Mouse (Mus musculus) hindbrain, embryonic 11.5 days (tissue): ENCODE measurements at regions not wholly inside any gene's neighbourhood (a gene's known extent, or its start where the extent isn't known, plus 50 kb on each side); places are given as distances from the start of the nearest gene placed in this dataset.

ENCODE experiments used
- ATAC-seq: fragments of 200-750 bp; cut with Nextera tagmentation; 2 replicates; pipeline ENCODE4 v1.8.0; 2017; ENCODE audit warnings: mild to moderate bottlenecking, moderate TSS enrichment, moderate library complexity; ENCODE audit not compliant: low FRiP score
- DNase-seq: peaks from one replicate; pipeline ENCODE4 v3.0.0-alpha.2; 2015; ENCODE audit warnings: low spot score
- H3K27ac ChIP-seq: fragments of 300-500 bp; sonication (generic); 2 replicates; pipeline ENCODE4 v1.5.1; 2014; ENCODE audit warnings: mild to moderate bottlenecking, low read depth, low read length
- H3K27me3 ChIP-seq: fragments of 300-500 bp; sonication (generic); 2 replicates; pipeline ENCODE4 v1.6.1; 2014; ENCODE audit warnings: mild to moderate bottlenecking, low read length, moderate library complexity, mixed read lengths; ENCODE audit not compliant: control insufficient read depth, insufficient read depth
- H3K36me3 ChIP-seq: fragments of 300-500 bp; sonication (generic); 2 replicates; pipeline ENCODE4 v1.6.1; 2014; ENCODE audit warnings: mild to moderate bottlenecking, low read length, moderate library complexity, mixed read lengths; ENCODE audit not compliant: control insufficient read depth, insufficient read depth
- H3K4me1 ChIP-seq: fragments of 300-500 bp; sonication (generic); replicated peaks from 2 replicates; pipeline ENCODE4 v1.6.1; 2014; ENCODE audit warnings: low read length, mixed read lengths; ENCODE audit not compliant: control insufficient read depth, insufficient read depth
- H3K4me2 ChIP-seq: fragments of 300-500 bp; sonication (generic); replicated peaks from 2 replicates; pipeline ENCODE4 v1.6.1; 2014; ENCODE audit warnings: mild to moderate bottlenecking, low read depth, low read length
- H3K4me3 ChIP-seq: fragments of 300-500 bp; sonication (generic); 2 replicates; pipeline ENCODE4 v1.5.1; 2014; ENCODE audit warnings: low read depth, low read length
- H3K9ac ChIP-seq: fragments of 300-500 bp; sonication (generic); 2 replicates; pipeline ENCODE4 v1.6.1; 2014; ENCODE audit warnings: low read depth, low read length
- H3K9me3 ChIP-seq: fragments of 300-500 bp; sonication (generic); 2 replicates; pipeline ENCODE4 v1.6.1; 2016; ENCODE audit warnings: low read length; ENCODE audit not compliant: control insufficient read depth
- WGBS: fragments of 180-500 bp; shearing (Covaris S2); extraction: QIAGEN DNeasy Blood & Tissue Kit; methylation state at CpG from one replicate; pipeline ENCODE4 v1.1.7; 2014; 5-methylcytosine and 5-hydroxymethylcytosine counted together

GRCm38 (mm10) chr9:61138741-61139368 lies 233.3 kb upstream of the Tle3 start:
- WGBS, result 79% methylated on average over 11 of the region's 11 CpGs
- Histone ChIP-seq H3K36me3 (no peaks in the 10 kb centered on the region), H3K4me2 (no peak overlapping the region), H3K4me3 (no peak overlapping the region), H3K27ac (no peak overlapping the region), H3K9ac (no peak overlapping the region), H3K27me3 (no peaks in the 10 kb centered on the region), H3K4me1 (0 out of 2 replicates have a peak, but pooled peaks cover 3% of the 10 kb centered on the region), H3K9me3 (no peaks in the 10 kb centered on the region)
- DNase-seq (no peak), ATAC-seq (no peak)

- Histone ChIP-seq H3K4me1 (no peaks in the 10 kb centered on the region), H3K4me2 (no peak overlapping the region), H3K27ac (no peak overlapping the region), H3K9me3 (no peaks in the 10 kb centered on the region), H3K4me3 (no peak overlapping the region), H3K9ac (no peak overlapping the region), H3K36me3 (no peaks in the 10 kb centered on the region), H3K27me3 (no peaks in the 10 kb centered on the region)
- 84% methylated on average over 6 of the region's 6 CpGs for WGBS
- ATAC-seq (no peak), DNase-seq (no peak)
Observed at GRCm38 (mm10) chr9:61143101-61143500, 229.1 kb upstream of the Tle3 start.

GRCm38 (mm10) chr9:61144685-61145318 lies 227.4 kb upstream of the Tle3 start:
- DNase-seq (no peak), ATAC-seq (no peak)
- no peaks in the 10 kb centered on the region for H3K27me3 ChIP-seq
- H3K9ac ChIP-seq, result no peak overlapping the region
- H3K4me1 ChIP-seq, result no peaks in the 10 kb centered on the region
- WGBS, result 81% methylated on average over 11 of the region's 11 CpGs
- no peaks in the 10 kb centered on the region for H3K9me3 ChIP-seq
- no peak overlapping the region for H3K4me3 ChIP-seq
- no peaks in the 10 kb centered on the region for H3K36me3 ChIP-seq
- H3K4me2 ChIP-seq, result no peak overlapping the region
- no peak overlapping the region for H3K27ac ChIP-seq

- Histone ChIP-seq H3K9me3 (no peaks in the 10 kb centered on the region), H3K4me3 (no peak overlapping the region), H3K9ac (no peak overlapping the region), H3K27me3 (no peaks in the 10 kb centered on the region), H3K27ac (no peak overlapping the region), H3K4me1 (no peaks in the 10 kb centered on the region), H3K36me3 (no peaks in the 10 kb centered on the region), H3K4me2 (no peak overlapping the region)
- ATAC-seq (no peak), DNase-seq (no peak)
- WGBS, result 91% methylated on average over 8 of the region's 8 CpGs
Observed at GRCm38 (mm10) chr9:61145738-61146137, 226.4 kb upstream of the Tle3 start.

- Histone ChIP-seq H3K4me3 (no peak overlapping the region), H3K4me1 (peaks cover 8% of the 10 kb centered on the region), H3K4me2 (no peak overlapping the region), H3K9me3 (no peaks in the 10 kb centered on the region), H3K9ac (no peak overlapping the region), H3K27ac (no peak overlapping the region), H3K27me3 (no peaks in the 10 kb centered on the region), H3K36me3 (no peaks in the 10 kb centered on the region)
- ATAC-seq, result no peak
- 84% methylated on average over 4 of the region's 4 CpGs for WGBS
- no peak for DNase-seq
Observed at GRCm38 (mm10) chr9:61151201-61151600, 221.0 kb upstream of the Tle3 start.

- H3K4me2 ChIP-seq, result no peak overlapping the region
- no peaks in the 10 kb centered on the region for H3K27me3 ChIP-seq
- DNase-seq (no peak), ATAC-seq (no peak)
- WGBS, result 80% methylated on average over 12 of the region's 12 CpGs
- peaks cover 8% of the 10 kb centered on the region for H3K4me1 ChIP-seq
- no peaks in the 10 kb centered on the region for H3K36me3 ChIP-seq
- no peak overlapping the region for H3K9ac ChIP-seq
- H3K4me3 ChIP-seq, result no peak overlapping the region
- H3K9me3 ChIP-seq, result no peaks in the 10 kb centered on the region
- H3K27ac ChIP-seq, result no peak overlapping the region
Observed at GRCm38 (mm10) chr9:61151901-61152337, 220.2 kb upstream of the Tle3 start.

GRCm38 (mm10) chr9:61154721-61155120 lies 217.4 kb upstream of the Tle3 start:
- DNase-seq, result no peak
- H3K9ac ChIP-seq, result no peak overlapping the region
- H3K27me3 ChIP-seq, result 0 out of 2 replicates have a peak, but pooled peaks cover 2% of the 10 kb centered on the region
- ATAC-seq, result no peak
- no peaks in the 10 kb centered on the region for H3K36me3 ChIP-seq
- H3K4me1 ChIP-seq, result peaks cover 8% of the 10 kb centered on the region
- H3K9me3 ChIP-seq, result no peaks in the 10 kb centered on the region
- H3K4me3 ChIP-seq, result no peak overlapping the region
- no peak overlapping the region for H3K27ac ChIP-seq
- no peak overlapping the region for H3K4me2 ChIP-seq
- WGBS, result 26% methylated on average over 6 of the region's 6 CpGs

- no peak overlapping the region for H3K4me2 ChIP-seq
- ATAC-seq, result no peak
- H3K4me1 ChIP-seq, result peaks cover 8% of the 10 kb centered on the region
- H3K9ac ChIP-seq, result no peak overlapping the region
- no peak for DNase-seq
- no peak overlapping the region for H3K27ac ChIP-seq
- H3K4me3 ChIP-seq, result no peak overlapping the region
- no peaks in the 10 kb centered on the region for H3K36me3 ChIP-seq
- WGBS, result 61% methylated on average over 14 of the region's 14 CpGs
- 0 out of 2 replicates have a peak, but pooled peaks cover 2% of the 10 kb centered on the region for H3K27me3 ChIP-seq
- no peaks in the 10 kb centered on the region for H3K9me3 ChIP-seq
Observed at GRCm38 (mm10) chr9:61155851-61156250, 216.3 kb upstream of the Tle3 start.

GRCm38 (mm10) chr9:61158192-61158770 lies 213.9 kb upstream of the Tle3 start:
- no peaks in the 10 kb centered on the region for H3K9me3 ChIP-seq
- 0 out of 2 replicates have a peak, but pooled peaks cover 2% of the 10 kb centered on the region for H3K27me3 ChIP-seq
- no peak overlapping the region for H3K27ac ChIP-seq
- H3K4me1 ChIP-seq, result peaks cover 8% of the 10 kb centered on the region
- ATAC-seq (no peak), DNase-seq (no peak)
- H3K9ac ChIP-seq, result no peak overlapping the region
- no peaks in the 10 kb centered on the region for H3K36me3 ChIP-seq
- H3K4me3 ChIP-seq, result no peak overlapping the region
- WGBS, result 53% methylated on average over 10 of the region's 10 CpGs
- no peak overlapping the region for H3K4me2 ChIP-seq
